Mouse (Mus musculus) lung, postnatal 0 days (tissue): Measurements from ENCODE around the gene Olfr94.

Experiments used
- CTCF ChIP-seq: IDR thresholded peaks from 2 replicates; pipeline ENCODE4 v1.5.1; 2016; ENCODE audit warnings: antibody characterized with exemption, mild to moderate bottlenecking
- EP300 ChIP-seq: IDR thresholded peaks from 2 replicates; pipeline ENCODE4 v1.6.1; 2016; ENCODE audit warnings: antibody characterized with exemption, mild to moderate bottlenecking, control low read depth

- TF ChIP-seq CTCF: no peak
- no peak for TF ChIP-seq EP300
These were observed 21.1 kb upstream of the Olfr94 start for GRCm38 (mm10) chr17:37221879-37222278.
